Mouse (Mus musculus): ENCODE results near the gene Bptf. TPM values are rescaled to one million over a fixed set of nuclear protein-coding genes. Genes with fewer than 3 reads are reported as not detected.
"Not testable (repeated sequence)": the region's sequence is repeated elsewhere in the genome, so short reads cannot be mapped to it uniquely, and the experiment has no call there.

The Bptf gene
- polyA plus RNA-seq (2016; fragmentation: Nextera tagmentation; extraction: Ambion mirVana), result 33.8 and 34.9 TPM in 2 replicates

DNA sequence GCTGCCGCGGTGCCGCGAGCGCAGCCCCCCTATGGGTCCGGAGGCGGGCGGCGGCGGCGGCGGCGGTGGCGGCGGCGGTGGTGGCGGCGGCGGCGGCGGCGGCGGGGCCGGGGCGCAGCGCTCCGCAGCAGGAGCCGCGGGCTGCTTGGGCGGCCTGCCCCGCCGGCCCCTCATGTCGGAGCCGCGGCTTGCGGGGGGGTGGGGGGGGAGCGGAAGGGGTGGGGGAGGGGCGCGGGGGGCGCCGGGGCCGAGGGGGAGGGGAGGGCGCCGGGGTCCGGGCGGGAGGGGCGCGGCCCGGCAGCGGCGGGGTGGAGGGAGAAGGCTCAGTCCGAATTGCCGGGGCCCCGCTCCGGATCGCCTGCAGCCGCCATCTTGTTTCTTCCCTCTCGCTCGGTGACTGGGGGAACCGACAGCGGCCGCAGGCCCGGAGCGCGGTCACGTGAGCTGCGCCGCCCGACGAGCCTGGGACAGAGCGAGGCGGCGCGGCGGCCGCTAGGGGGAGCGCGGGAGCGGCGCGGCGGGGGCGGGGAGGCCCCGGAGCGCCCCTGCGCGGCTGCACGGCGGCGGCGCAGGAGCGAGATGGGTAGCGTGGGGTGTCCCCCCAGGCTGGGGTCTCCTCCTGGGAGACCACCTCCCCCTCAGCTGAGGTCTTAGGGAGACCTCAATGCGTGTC, at the start of gene Bptf:
Gene Bptf (minus strand): TSS at position 379 of the 673 bp plus-strand sequence.
- Histone ChIP-seq H3K27me3 (replicated peaks; ENCODE audit: low read depth, poor library complexity, severe bottlenecking) (no peaks in the 10 kb centered on the region), H3K36me3 (replicated peaks) (peaks cover 12% of the 10 kb centered on the region; the same call in 1 of the 2 replicates), H3K4me1 (peaks cover 21% of the 10 kb centered on the region), H3K27ac (replicated peaks) (peak within 1 kb of the TSS; percentile 99), H3K4me3 (peak within 1 kb of the TSS; percentile 89), H3K9me3 (no peaks in the 10 kb centered on the region)
- DNase-seq (ENCODE audit: low spot score), result peak; percentile 95
- WGBS, result under 1% methylated on average over 75 of the region's 94 CpGs

DNA sequence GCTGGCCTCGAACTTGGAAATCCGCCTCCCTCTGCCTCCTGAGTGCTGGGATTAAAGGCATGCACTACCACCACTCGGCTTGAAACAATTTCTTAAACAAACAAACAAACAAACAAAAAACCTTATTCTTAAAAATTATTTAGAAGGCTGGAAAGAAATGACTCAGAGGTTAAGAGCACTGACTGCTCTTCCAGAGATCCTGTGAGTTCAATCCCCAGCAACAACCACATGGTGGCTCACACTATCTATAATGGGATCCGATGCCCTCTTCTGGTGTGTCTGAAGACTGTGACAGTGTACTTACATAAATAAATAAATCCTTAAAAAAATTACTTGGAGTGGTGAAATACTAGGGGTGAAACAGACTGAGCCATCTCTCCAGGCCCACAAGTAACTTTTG, 29.3 kb upstream of the Bptf start:
- H3K4me3 ChIP-seq, result no peak overlapping the region

DNA sequence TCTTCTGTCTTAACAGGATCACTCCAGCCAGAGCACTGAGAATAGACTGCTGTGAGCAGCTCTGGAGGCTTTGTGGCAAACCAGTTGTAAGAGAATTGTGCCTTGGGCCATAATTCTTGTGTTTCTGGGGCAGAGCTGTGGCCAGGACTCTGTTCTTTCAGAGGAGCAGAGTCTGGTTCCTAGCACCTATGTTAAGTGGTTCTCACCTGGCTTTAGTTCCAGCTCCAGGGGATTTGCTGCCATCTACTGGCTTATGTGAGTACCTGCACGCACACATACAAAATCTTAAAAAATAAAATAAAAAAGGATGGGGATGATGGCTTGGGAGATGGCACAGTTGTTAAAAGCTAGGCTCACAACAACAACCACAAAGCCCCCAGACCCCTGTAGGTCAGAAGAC, 27.1 kb upstream of the Bptf start:
- Histone ChIP-seq H3K27me3 (replicated peaks; ENCODE audit: low read depth, poor library complexity, severe bottlenecking) (no peaks in the 10 kb centered on the region), H3K4me1 (0 out of 2 replicates have a peak, but pooled peaks cover 7% of the 10 kb centered on the region), H3K27ac (replicated peaks) (no peak overlapping the region), H3K36me3 (replicated peaks) (peaks cover 6% of the 10 kb centered on the region), H3K4me3 (no peak overlapping the region), H3K9me3 (peaks cover 4% of the 10 kb centered on the region; the same call in 1 of the 2 replicates)
- WGBS, result 40% methylated on average over 1 of the region's 1 CpGs
- DNase-seq (ENCODE audit: low spot score), result peak; percentile 10

More for the DNA sequence above, 29.3 kb upstream of the Bptf start:
- no peak overlapping the region for H3K27ac ChIP-seq (replicated peaks)
- peaks cover 24% of the 10 kb centered on the region for H3K36me3 ChIP-seq (replicated peaks)
- peaks cover 4% of the 10 kb centered on the region; the same call in 1 of the 2 replicates for H3K9me3 ChIP-seq
- H3K27me3 ChIP-seq (replicated peaks; ENCODE audit: low read depth, poor library complexity, severe bottlenecking), result no peaks in the 10 kb centered on the region
- WGBS, result 80% methylated on average over 4 of the region's 4 CpGs
- no peak for DNase-seq (ENCODE audit: low spot score)
- 0 out of 2 replicates have a peak, but pooled peaks cover 7% of the 10 kb centered on the region for H3K4me1 ChIP-seq

DNA sequence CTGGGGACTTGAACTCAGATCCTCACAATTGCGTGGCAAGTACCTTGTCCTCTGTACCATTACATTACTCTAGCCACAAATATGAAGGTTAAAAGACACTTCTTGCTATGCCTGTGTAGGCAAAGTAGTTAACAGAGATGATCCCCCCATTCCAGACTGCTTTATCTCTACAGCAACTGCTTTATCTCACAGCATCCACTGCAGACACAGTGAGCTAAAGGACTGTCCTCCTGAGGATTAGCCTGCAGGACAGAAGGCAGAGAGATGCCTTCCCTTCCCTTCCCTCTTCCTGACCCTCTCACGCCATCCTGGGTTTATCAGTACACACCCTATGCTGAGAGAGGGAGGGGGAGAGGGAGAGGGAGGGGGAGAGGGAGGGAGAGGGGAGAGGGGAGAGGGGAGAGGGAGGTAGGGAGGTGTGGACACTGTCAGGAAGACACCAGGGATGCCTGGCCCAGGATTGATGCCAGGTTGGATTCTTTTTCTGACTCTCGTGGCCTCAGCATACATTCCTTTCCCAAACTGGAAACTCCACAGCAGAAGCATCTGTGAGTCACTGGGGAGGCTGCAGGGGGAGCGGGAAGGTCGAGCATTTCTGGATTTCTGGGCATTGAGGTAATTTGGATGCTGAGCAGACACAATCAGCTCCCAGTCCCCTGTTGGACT, 25.2 kb upstream of the Bptf start:
- Histone ChIP-seq H3K4me1 (0 out of 2 replicates have a peak, but pooled peaks cover 7% of the 10 kb centered on the region), H3K9me3 (peaks cover 4% of the 10 kb centered on the region; the same call in 1 of the 2 replicates), H3K27me3 (replicated peaks; ENCODE audit: low read depth, poor library complexity, severe bottlenecking) (no peaks in the 10 kb centered on the region), H3K4me3 (no peak overlapping the region), H3K36me3 (replicated peaks) (no peaks in the 10 kb centered on the region), H3K27ac (replicated peaks) (no peak overlapping the region)
- DNase-seq (ENCODE audit: low spot score), result no peak
- 59% methylated on average over 5 of the region's 5 CpGs for WGBS

DNA sequence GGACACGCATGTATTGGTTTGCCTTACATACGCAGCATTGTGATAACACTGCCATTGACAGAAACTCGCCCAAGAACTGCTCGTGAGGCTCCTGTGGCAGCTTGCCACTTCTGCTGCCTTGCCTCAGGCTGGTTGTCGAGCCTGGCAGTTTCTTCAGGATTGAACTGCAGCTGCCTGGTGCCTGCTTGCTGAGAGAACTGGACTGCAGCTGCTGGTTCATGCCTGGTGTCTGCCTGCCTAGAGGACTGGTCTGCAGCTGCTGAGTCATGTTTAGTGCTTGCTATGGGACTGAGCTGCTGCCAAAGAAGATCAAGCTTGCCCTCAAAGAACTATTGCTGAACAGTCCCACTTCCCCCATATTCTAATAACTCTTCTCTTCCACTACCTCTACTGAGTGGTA, 23.4 kb upstream of the Bptf start:
- 0 out of 2 replicates have a peak, but pooled peaks cover 7% of the 10 kb centered on the region for H3K4me1 ChIP-seq
- no peak overlapping the region for H3K27ac ChIP-seq (replicated peaks)
- 84% methylated on average over 5 of the region's 5 CpGs for WGBS
- DNase-seq (ENCODE audit: low spot score), result no peak
- peaks cover 4% of the 10 kb centered on the region; the same call in 1 of the 2 replicates for H3K9me3 ChIP-seq
- H3K4me3 ChIP-seq, result no peak overlapping the region
- H3K27me3 ChIP-seq (replicated peaks; ENCODE audit: low read depth, poor library complexity, severe bottlenecking), result no peaks in the 10 kb centered on the region
- no peaks in the 10 kb centered on the region for H3K36me3 ChIP-seq (replicated peaks)

DNA sequence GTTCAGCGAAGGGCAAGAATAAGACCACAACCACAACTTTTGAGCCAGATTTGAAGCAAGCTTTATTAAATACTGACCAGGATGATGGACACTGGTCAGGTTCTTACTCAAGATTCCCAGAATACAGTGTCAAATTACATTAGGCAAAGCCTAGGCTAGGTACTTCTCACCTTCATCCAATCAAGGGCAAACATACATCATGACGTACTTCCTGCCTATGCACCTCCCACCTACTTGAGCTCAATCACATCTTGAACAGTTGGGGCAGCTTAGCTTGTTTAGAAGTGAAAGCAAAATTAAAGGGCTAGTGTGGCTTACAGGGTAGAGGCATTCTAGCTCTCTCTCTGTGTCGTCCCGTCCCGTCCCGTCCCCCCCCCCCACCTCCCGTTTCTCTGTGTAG, 22.5 kb upstream of the Bptf start:
- H3K36me3 ChIP-seq (replicated peaks), result no peaks in the 10 kb centered on the region

DNA sequence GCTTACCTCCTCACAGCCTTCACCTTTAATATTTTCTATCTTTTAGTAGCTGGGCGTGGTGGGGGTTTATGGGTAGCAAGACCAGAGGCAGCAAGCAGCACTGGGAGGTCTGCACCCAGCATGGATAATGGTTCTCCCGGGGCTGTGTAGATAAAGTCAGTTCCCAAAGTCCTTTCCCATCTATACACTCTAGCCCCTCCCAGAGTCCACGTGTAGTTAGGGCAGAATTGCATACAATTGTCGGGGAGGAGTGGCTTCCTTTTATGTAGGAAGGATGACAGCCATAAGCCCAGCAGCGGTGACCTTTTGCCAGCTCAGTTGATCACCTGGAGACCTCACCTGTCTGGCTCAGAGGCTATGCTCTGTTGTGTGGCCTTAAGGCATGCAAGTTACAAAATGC, 21.7 kb upstream of the Bptf start:
- 76% methylated on average over 5 of the region's 5 CpGs for WGBS
- no peaks in the 10 kb centered on the region for H3K27me3 ChIP-seq (replicated peaks; ENCODE audit: low read depth, poor library complexity, severe bottlenecking)
- H3K4me1 ChIP-seq, result 0 out of 2 replicates have a peak, but pooled peaks cover 4% of the 10 kb centered on the region
- no peak overlapping the region for H3K4me3 ChIP-seq
- H3K9me3 ChIP-seq, result no peaks in the 10 kb centered on the region
- no peak for DNase-seq (ENCODE audit: low spot score)
- no peak overlapping the region for H3K27ac ChIP-seq (replicated peaks)
- no peaks in the 10 kb centered on the region for H3K36me3 ChIP-seq (replicated peaks)

More for the DNA sequence above, 22.5 kb upstream of the Bptf start:
- peaks cover 4% of the 10 kb centered on the region; the same call in 1 of the 2 replicates for H3K9me3 ChIP-seq
- H3K27ac ChIP-seq (replicated peaks), result no peak overlapping the region
- H3K4me1 ChIP-seq, result 0 out of 2 replicates have a peak, but pooled peaks cover 4% of the 10 kb centered on the region
- H3K27me3 ChIP-seq (replicated peaks; ENCODE audit: low read depth, poor library complexity, severe bottlenecking), result no peaks in the 10 kb centered on the region
- WGBS, result 82% methylated on average over 7 of the region's 7 CpGs
- no peak for DNase-seq (ENCODE audit: low spot score)
- no peak overlapping the region for H3K4me3 ChIP-seq

DNA sequence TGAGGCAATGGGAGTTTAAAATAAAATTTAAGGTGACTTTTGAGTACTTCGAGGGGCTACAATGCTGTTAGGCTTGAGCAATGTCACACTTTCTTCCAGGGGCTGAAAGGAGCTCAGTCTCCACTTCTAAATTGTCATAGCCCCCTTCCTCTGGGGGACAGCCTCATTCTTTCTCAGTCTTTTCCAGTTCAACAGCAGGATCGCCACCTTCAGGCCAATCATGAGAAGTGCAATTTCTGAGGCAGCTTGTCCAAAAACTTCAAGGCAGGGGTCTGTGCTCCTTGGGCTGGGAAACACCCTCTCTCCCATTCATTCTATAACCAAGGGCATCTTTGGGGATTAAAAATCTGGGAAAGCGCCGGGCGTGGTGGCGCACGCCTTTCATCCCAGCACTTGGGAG, 19.9 kb upstream of the Bptf start:
- WGBS, result 74% methylated on average over 7 of the region's 7 CpGs
- Histone ChIP-seq H3K36me3 (replicated peaks) (no peaks in the 10 kb centered on the region), H3K9me3 (no peaks in the 10 kb centered on the region), H3K27me3 (replicated peaks; ENCODE audit: low read depth, poor library complexity, severe bottlenecking) (no peaks in the 10 kb centered on the region), H3K4me3 (no peak overlapping the region), H3K4me1 (no peaks in the 10 kb centered on the region), H3K27ac (replicated peaks) (no peak overlapping the region)
- DNase-seq (ENCODE audit: low spot score), result peak; percentile 13

DNA sequence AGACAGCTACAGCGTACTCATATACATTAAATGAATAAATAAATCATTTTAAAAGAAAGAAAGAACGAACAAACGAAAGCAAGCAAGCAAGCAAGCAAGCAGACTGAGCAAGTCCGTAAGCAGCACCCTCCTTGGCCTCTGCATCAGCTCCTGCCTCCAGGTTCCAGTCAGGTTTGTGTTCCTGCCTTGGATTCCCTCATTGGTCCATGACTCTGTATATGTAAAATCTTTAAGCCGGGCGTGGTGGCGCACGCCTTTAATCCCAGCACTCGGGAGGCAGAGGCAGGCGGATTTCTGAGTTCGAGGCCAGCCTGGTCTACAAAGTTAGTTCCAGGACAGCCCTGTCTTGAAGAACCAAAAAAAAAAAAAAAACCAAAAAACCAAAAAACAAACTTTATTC, 12.0 kb upstream of the Bptf start:
- not testable (repeated sequence) for H3K4me1 ChIP-seq; H3K27me3 ChIP-seq (replicated peaks; ENCODE audit: low read depth, poor library complexity, severe bottlenecking); DNase-seq (ENCODE audit: low spot score); H3K36me3 ChIP-seq (replicated peaks); H3K27ac ChIP-seq (replicated peaks); H3K9me3 ChIP-seq; H3K4me3 ChIP-seq
- WGBS, result 94% methylated on average over 11 of the region's 11 CpGs

DNA sequence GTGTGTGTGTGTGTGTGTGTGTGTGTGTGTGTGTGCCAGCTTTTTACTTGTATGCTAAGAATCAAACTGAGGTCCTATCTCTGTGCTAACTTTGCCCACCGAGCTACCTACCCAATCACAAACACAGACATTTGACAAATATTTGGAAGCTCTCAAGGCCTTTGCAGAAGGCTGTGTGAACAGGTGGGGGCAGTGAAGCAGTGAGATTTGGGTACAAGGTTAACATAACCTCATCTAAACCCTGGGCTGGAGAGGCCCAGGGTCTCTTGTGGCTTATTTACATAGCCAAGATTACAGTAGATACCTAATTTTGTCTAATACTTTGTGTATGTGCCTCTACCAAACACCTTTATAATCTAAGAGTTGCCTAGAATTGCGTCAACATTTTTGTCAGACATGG, 10.5 kb upstream of the Bptf start:
- 0 out of 2 replicates have a peak, but pooled peaks cover 5% of the 10 kb centered on the region for H3K4me1 ChIP-seq
- H3K27ac ChIP-seq (replicated peaks), result no peak overlapping the region
- no peak overlapping the region for H3K4me3 ChIP-seq
- no peak for DNase-seq (ENCODE audit: low spot score)
- H3K27me3 ChIP-seq (replicated peaks; ENCODE audit: low read depth, poor library complexity, severe bottlenecking), result no peaks in the 10 kb centered on the region
- WGBS, result 90% methylated on average over 2 of the region's 2 CpGs
- no peaks in the 10 kb centered on the region for H3K36me3 ChIP-seq (replicated peaks)
- H3K9me3 ChIP-seq, result no peaks in the 10 kb centered on the region

DNA sequence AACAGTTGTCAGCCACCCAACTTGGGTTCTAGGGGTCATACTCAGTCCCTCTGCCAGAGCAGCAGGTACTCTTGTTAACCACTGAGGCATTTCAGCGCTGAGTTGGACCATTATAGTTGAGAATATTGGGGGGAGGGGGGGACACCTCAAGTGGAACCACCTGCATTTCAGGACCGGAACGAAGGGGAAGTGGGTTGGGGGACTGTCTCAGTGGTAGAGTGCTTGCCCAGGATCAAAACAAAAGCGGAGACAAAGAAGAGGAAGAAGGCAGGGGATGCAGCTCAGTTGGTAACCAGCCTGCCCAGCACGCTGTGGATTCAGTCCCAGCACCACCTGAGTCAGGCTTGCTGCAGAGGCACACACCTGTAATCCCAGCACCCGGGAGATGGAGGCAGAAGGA, 8.8 kb upstream of the Bptf start:
- H3K27me3 ChIP-seq (replicated peaks; ENCODE audit: low read depth, poor library complexity, severe bottlenecking), result no peaks in the 10 kb centered on the region
- H3K4me3 ChIP-seq, result no peak overlapping the region
- no peak for DNase-seq (ENCODE audit: low spot score)
- H3K27ac ChIP-seq (replicated peaks), result no peak overlapping the region
- no peaks in the 10 kb centered on the region for H3K36me3 ChIP-seq (replicated peaks)
- 0 out of 2 replicates have a peak, but pooled peaks cover 5% of the 10 kb centered on the region for H3K4me1 ChIP-seq
- H3K9me3 ChIP-seq, result no peaks in the 10 kb centered on the region
- 26% methylated on average over 6 of the region's 6 CpGs for WGBS

DNA sequence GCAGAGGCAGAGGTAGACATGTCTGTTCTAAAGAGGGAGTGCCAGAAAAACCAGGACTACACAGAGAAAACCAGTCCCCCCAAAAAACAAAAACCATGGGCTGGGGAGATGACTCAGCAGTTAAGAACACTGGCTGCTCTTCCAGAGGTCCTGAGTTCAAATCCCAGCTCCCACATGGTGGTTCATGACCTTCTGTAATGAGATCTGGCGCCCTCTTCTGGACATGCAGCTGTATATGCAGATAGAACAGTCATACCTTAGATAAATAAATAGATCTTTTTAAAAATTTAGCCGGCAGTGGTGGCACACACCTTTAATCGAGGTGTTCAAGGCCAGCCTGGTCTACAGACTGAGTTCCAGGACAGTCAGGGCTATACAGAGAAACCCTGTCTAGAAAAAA, 6.7 kb upstream of the Bptf start:
- H3K4me3 ChIP-seq, result no peak overlapping the region
- H3K4me1 ChIP-seq, result 0 out of 2 replicates have a peak, but pooled peaks cover 5% of the 10 kb centered on the region
- H3K36me3 ChIP-seq (replicated peaks), result no peaks in the 10 kb centered on the region
- WGBS, result 75% methylated on average over 3 of the region's 3 CpGs
- H3K27me3 ChIP-seq (replicated peaks; ENCODE audit: low read depth, poor library complexity, severe bottlenecking), result no peaks in the 10 kb centered on the region
- no peak for DNase-seq (ENCODE audit: low spot score)
- H3K9me3 ChIP-seq, result no peaks in the 10 kb centered on the region
- no peak overlapping the region for H3K27ac ChIP-seq (replicated peaks)

DNA sequence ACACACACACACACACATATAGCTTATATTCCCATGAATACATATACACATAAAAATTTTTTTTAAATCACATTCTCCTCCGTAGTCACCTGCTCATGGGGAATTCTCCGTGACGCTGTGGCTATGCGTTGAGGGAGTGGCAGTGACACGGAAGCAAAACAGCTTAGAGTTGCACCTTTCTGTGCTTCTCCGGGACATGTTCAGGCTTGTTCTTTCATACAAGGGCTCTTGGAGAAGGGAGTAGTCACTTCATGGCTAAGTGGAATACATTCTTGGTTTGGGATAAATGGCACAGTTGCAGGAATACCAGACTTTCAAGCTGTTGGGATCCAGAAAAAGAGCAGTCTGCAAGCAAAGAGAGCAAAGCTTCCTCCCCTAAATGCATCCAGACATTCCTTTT, 5.7 kb upstream of the Bptf start:
- Histone ChIP-seq H3K27ac (replicated peaks) (no peak overlapping the region), H3K27me3 (replicated peaks; ENCODE audit: low read depth, poor library complexity, severe bottlenecking) (no peaks in the 10 kb centered on the region), H3K9me3 (no peaks in the 10 kb centered on the region), H3K36me3 (replicated peaks) (no peaks in the 10 kb centered on the region), H3K4me1 (peaks cover 7% of the 10 kb centered on the region), H3K4me3 (no peak overlapping the region)
- WGBS, result 92% methylated on average over 6 of the region's 6 CpGs
- DNase-seq (ENCODE audit: low spot score), result no peak

Data from embryonic facial prominence, embryonic 10.5 days (tissue).